Mouse (Mus musculus): ENCODE measurements around the gene Ncaph2.

The Ncaph2 gene

DNA sequence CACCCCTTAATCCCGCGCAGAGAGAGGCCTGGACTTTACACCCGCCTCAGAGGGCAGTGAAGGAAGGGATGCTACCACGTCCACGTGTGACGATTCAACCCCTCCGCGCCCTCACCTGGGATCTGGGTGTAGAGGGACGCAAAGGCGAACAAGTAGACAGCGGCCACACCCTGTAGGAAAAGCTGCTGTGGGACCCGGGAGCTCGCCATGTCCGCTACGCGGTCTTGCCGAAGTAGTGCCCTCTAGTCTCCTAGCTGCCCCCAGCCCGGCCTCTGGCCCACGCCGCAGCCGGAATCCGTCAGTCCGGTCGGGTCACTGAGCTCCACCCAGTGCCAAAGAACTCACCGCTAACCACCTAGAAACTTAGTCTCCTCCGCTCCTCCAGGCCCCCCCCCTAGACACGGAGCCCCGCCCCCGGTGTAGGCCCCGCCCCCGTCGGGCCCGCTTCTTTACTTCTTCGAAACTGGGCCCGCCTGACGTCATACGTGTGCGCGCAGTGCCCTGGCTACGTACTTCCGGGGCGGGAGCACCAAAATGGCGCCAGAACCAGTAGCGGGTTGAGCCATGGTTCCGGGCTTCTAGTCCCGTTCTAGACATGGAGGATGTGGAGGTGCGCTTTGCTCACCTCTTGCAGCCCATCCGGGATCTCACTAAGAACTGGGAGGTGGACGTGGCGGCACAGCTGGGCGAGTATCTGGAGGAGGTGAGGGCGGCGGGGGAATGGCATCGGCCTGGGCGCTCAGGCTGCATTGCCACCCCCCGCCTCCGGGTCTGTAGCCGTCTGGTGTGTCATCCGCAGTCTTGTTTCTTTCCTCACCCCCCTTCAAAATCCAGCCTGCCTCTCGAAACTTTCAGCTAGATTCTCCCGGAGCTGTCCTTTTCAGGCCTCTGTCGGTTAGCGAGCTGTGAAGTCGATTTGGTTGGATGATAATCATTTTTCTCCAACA lies at the start of gene Ncaph2, which contains the start of gene Lmf2:
Gene Ncaph2, plus strand, starts transcription at position 479 of the 947 bp plus-strand sequence.
Gene Lmf2, minus strand, starts transcription at position 419 of the 947 bp plus-strand sequence.
- DNase-seq (ENCODE audit: extremely low read depth, low read depth) = peak; percentile 74

GRCm38 (mm10) chr15:89305966-89306365 lies 49.6 kb upstream of the Ncaph2 start:
- no peak for DNase-seq (ENCODE audit: extremely low read depth, low read depth)

GRCm38 (mm10) chr15:89307461-89307860 lies 48.1 kb upstream of the Ncaph2 start:
- no peak for DNase-seq (ENCODE audit: extremely low read depth, low read depth)

GRCm38 (mm10) chr15:89308406-89309139 lies 46.9 kb upstream of the Ncaph2 start:
- DNase-seq (ENCODE audit: extremely low read depth, low read depth) = no peak

- DNase-seq (ENCODE audit: extremely low read depth, low read depth) = no peak
Measured at GRCm38 (mm10) chr15:89309962-89310498, 45.5 kb upstream of the Ncaph2 start.

- no peak for DNase-seq (ENCODE audit: extremely low read depth, low read depth)
Measured at GRCm38 (mm10) chr15:89313359-89313758, 42.2 kb upstream of the Ncaph2 start.

DNA sequence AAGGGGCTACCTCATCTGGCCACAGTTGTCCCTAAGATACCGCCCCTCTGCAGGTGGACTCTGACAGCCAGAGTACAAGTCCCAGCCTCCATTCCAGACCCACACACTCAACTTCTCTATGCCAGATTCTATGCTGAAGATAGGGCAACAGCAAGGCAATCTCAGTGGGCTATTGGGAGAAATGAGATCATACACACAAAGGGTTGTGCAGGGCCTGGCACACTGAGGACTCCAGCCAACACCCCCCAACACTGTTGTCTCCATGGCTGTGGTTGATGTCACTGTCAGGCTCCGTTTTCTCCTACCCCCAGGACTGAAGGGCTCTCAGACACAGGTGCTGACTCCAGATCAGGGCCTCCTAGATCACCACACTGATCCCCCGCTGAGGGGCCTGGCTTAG lies 41.4 kb upstream of the Ncaph2 start:
- no peak for DNase-seq (ENCODE audit: extremely low read depth, low read depth)

- no peak for DNase-seq (ENCODE audit: extremely low read depth, low read depth)
Measured at GRCm38 (mm10) chr15:89314511-89315189, 40.9 kb upstream of the Ncaph2 start.

GRCm38 (mm10) chr15:89315190-89315731 lies 40.3 kb upstream of the Ncaph2 start, which contains the start of gene Sbf1:
Sbf1 (minus strand) TSS chr15:89315311.
- DNase-seq (ENCODE audit: extremely low read depth, low read depth) = peak; percentile 80

- no peak for DNase-seq (ENCODE audit: extremely low read depth, low read depth)
Measured at GRCm38 (mm10) chr15:89316146-89316545, 39.4 kb upstream of the Ncaph2 start.

- DNase-seq (ENCODE audit: extremely low read depth, low read depth) = peak; percentile 77
Measured at GRCm38 (mm10) chr15:89321264-89321663, 34.3 kb upstream of the Ncaph2 start.

DNA sequence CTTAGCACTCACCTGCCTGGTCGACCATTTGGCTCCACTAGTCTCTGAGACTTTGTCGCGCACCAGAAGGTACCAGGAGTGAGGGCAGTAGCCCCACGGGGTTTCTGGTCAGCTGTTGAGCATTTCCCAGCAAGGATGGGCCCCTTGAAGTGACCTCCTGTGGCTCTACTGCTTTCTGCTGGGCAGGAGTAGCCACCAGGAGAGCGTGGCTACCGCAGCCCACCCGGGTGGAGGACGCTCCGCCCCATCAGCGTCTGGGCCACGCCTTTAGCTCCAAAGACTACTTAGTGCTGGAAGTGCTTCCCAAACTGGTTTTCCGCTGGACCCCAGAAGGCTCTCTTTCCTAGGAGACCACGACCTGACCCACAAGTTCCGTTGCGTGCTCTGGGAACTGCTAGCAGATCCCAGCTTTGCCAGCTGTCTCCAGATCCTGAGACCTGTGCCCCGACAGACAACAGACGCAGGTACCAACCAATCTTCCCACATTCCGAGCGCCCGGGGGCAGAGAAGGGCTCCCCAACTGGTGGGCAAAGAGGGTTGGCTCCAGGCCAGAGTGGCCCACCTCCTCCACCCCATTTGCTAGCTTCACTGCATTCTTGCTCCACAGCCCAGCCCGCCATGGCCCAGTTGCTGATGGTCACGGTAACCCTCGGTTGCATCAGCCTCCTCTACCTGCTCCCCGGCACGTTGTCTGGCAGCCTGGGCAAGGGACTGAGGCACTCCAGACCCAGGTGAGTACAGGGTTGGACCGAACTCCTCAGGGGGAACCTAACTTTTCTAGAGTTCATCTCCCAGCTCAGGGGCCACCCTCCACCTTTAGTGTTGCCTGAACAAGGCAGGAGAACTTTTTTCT lies 32.6 kb upstream of the Ncaph2 start, which contains the start of gene Adm2:
Gene Adm2, plus strand, starts transcription at position 51 of the 853 bp plus-strand sequence.
- no peak for DNase-seq (ENCODE audit: extremely low read depth, low read depth)

DNA sequence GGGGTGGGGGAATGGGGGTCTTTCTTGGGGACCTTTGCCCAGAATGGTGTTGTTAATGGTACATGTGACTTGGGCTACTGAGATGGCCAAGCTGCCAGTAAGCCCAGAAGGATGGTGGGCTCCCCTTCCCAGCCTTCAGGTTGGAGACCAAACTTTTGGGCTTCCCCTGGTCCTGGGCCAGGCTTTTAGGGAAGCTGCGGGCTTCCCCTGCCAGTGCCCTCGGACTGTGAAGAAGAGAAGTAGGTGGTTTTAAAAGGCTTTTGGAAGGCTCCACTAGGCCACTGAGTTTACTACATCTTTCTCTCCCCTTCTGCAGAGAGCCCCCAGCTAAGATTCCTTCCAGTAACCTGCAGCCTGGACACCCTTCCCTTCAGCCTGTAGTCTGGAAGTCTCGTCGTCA lies 31.9 kb upstream of the Ncaph2 start:
- no peak for DNase-seq (ENCODE audit: extremely low read depth, low read depth)

DNA sequence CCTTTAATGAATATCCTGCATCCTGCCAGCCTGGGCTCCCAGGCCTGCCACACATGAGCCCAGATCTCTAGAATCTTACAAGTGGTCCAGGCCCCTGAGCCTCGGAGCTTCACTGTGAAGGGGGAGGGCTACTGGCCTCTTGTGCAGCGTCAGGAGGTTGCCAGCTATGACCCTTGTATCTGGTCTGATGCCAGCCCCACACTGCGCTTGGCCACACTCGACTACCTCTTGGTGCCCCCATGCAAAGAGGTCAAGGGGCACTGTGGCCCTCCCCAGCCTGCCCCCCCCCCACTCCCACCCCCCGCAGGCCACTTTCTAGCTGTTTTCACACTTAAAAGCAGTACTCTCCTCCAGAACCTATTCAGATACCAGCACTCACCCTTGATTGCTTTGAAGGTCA lies 29.1 kb upstream of the Ncaph2 start:
- DNase-seq (ENCODE audit: extremely low read depth, low read depth) = no peak

DNA sequence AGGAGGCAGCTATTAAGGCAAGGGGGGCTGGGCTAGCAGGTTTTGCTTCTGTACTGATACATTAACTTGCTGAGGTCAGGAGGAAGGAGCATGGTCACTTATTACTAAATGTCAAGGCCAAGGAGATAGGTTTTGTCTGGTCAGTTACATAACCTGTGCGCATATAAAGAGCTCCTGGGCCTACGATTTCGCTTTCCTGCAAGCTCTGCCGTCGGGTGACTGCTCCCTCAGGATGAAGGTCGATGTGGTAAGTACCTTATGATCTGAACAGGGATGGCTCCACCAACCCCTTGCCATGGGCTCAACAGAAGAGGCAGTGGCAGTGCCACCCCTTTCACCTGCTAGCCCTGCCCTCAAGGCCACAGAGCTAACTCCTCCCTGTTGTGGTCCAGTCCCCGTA lies 21.2 kb upstream of the Ncaph2 start, which contains the start of gene Miox:
Gene Miox, plus strand, starts transcription at position 128 of the 400 bp plus-strand sequence.
- DNase-seq (ENCODE audit: extremely low read depth, low read depth) = no peak

- no peak for DNase-seq (ENCODE audit: extremely low read depth, low read depth)
Measured at GRCm38 (mm10) chr15:89334774-89335537, 20.6 kb upstream of the Ncaph2 start.

DNA sequence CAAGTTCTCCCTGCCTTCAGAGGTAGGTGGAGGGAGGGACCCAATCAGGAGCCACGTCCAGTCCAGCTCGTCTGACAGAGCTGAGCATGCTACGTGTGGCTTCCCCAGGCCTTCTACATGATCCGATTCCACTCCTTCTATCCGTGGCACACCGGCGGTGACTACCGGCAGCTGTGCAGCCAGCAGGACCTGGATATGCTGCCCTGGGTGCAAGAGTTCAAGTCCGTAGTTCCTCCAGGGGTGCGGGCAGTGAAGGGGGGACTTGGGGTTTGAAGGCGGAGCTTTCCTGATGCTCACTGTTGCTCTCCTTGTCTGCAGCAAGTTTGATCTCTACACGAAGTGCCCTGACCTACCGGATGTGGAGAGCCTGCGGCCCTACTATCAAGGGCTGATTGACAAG lies 19.1 kb upstream of the Ncaph2 start:
- DNase-seq (ENCODE audit: extremely low read depth, low read depth) = no peak

- DNase-seq (ENCODE audit: extremely low read depth, low read depth) = no peak
Measured at GRCm38 (mm10) chr15:89339696-89340095, 15.8 kb upstream of the Ncaph2 start.

- DNase-seq (ENCODE audit: extremely low read depth, low read depth) = no peak
Measured at GRCm38 (mm10) chr15:89340136-89340535, 15.4 kb upstream of the Ncaph2 start.

Data from MEL-GATA-1-ER (cell line).